Mouse (Mus musculus) WW6 (cell line): ENCODE data around the gene Kbtbd4.

Source experiments
- DNase-seq: peaks from one replicate; pipeline ENCODE4 v3.0.0-alpha.2; 2013; ENCODE audit warnings: low read depth, low spot score

Gene Kbtbd4

DNA sequence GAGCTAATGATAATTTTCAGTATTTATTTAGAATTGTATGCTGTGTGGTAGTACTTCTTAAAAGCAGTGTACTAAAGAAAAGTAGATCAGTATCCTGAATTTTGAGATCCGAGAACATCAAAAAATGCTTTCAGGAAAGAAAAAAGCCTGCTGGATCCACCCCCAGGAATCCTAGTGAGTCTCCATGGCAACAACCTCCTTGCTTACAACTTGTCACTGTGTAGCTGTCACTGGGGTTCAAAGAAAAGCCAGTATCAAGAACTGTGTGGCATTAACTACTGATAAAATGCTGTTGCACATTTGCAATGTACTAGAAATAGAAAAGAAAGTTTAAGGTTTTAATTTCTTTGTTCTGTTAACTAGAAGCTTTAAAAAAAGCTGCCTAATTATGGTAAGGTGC is 51.5 kb downstream of the Kbtbd4 start:
- DNase-seq: no peak

DNA sequence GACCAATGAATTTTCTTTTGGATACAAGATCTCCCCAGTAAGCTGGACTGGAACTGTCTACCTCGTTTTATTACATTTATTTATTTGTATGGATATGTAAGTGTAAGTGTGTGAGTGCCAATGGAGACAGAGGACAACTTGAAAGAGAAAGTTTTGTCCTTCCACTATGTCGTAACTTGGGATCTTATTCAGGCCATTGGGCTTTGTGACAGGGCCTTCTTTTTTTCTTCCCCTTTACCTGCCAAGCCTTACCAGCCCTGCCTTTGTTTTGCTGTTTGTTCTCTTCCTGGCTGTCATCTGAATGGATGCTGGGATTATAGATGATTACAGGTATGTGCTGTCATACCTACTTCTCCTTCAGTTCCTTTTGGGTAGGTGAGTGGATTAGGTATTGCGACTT is 54.3 kb downstream of the Kbtbd4 start:
- DNase-seq: no peak

DNA sequence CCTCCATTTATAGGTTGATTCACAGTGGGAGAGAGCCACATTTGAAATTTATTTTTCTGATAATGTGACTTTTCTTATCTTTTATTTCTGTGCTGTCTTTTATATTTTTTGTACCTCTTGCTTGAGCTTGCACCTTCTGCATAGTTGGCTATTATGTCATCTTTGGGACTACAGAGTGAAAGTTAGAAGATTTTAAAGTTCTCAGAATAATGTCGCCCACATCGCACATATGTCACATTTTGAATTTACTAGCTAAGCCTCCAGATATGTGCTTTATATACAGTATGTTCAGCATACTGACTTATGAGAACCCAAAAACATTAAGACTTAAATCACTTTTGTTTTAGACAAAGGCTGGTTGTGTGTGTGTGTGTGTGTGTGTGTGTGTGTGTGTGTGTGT is 55.5 kb downstream of the Kbtbd4 start:
- no peak for DNase-seq
